Mouse (Mus musculus): ENCODE data around the gene Cnn2. TPM values are rescaled to one million over a fixed set of nuclear protein-coding genes. Genes with fewer than 3 reads are reported as not detected.
"Not testable (repeated sequence)": the region's sequence is repeated elsewhere in the genome, so short reads cannot be mapped to it uniquely, and the experiment has no call there.

The Cnn2 gene
- polyA plus RNA-seq, 2 experiments from 2014 or later: 904 to 969 TPM

- ATAC-seq: not testable (repeated sequence)
Measured at GRCm38 (mm10) chr10:80041409-80042060, 53.2 kb downstream of the Cnn2 start.

GRCm38 (mm10) chr10:80044087-80044486, 55.7 kb downstream of the Cnn2 start:
- no peak for ATAC-seq

GRCm38 (mm10) chr10:80045364-80045763, 57.0 kb downstream of the Cnn2 start:
- not testable (repeated sequence) for ATAC-seq

Other genes with a start within 250 kb of the Cnn2 start
- gene Polrmt, start 242.0 kb upstream of the Cnn2 start, polyA plus RNA-seq (2017; shearing (Covaris generic)): 10 to 100 TPM; 18.0 to 23.4 TPM
- not detected for gene Fgf22, start 233.5 kb upstream of the Cnn2 start, polyA plus RNA-seq (2017; shearing (Covaris generic))
- gene Rnf126, start 221.6 kb upstream of the Cnn2 start, polyA plus RNA-seq (2017; shearing (Covaris generic)): 1 to 10 TPM; 3.4 to 3.5 TPM
- gene Fstl3, start 211.3 kb upstream of the Cnn2 start, polyA plus RNA-seq (2017; shearing (Covaris generic)): under 1 TPM in 1 of 2 experiments, not detected in 1; 0.53 TPM
- not detected for gene Prss57, start 197.6 kb upstream of the Cnn2 start, polyA plus RNA-seq (2017; shearing (Covaris generic))
- gene Palm, start 195.0 kb upstream of the Cnn2 start, polyA plus RNA-seq (2017; shearing (Covaris generic)): under 1 TPM in 1 of 2 experiments, not detected in 1; 0.23 TPM
- gene Misp, start 167.6 kb upstream of the Cnn2 start, polyA plus RNA-seq (2017; shearing (Covaris generic)): under 1 TPM in 1 of 2 experiments, not detected in 1; 0.27 TPM
- gene Ptbp1, start 134.2 kb upstream of the Cnn2 start, polyA plus RNA-seq (2017; shearing (Covaris generic)): 100 to 1,000 TPM; 103 to 274 TPM
- gene Prtn3, start 114.1 kb upstream of the Cnn2 start, polyA plus RNA-seq (2017; shearing (Covaris generic)): not detected
- gene Plppr3, start 114.0 kb upstream of the Cnn2 start, polyA plus RNA-seq (2017; shearing (Covaris generic)): 1 to 10 TPM; 2.1 to 4.5 TPM
- not detected for gene Elane, start 102.3 kb upstream of the Cnn2 start, polyA plus RNA-seq (2017; shearing (Covaris generic))
- gene Cfd, start 97.7 kb upstream of the Cnn2 start, polyA plus RNA-seq (2017; shearing (Covaris generic)): not detected
- 1 to 10 TPM; 5.0 to 7.7 TPM for gene Med16, start 79.7 kb upstream of the Cnn2 start, polyA plus RNA-seq (2017; shearing (Covaris generic))
- gene Gm26602, start 77.7 kb upstream of the Cnn2 start, polyA plus RNA-seq (2017; shearing (Covaris generic)): not detected
- gene Kiss1r, start 71.6 kb upstream of the Cnn2 start, polyA plus RNA-seq (2017; shearing (Covaris generic)): under 1 TPM in 1 of 2 experiments, not detected in 1; 0.09 TPM
- 100 to 1,000 TPM in 1 of 2 experiments, 10 to 100 TPM in 1; 93.5 to 104 TPM for gene R3hdm4, start 67.4 kb upstream of the Cnn2 start, polyA plus RNA-seq (2017; shearing (Covaris generic))
- gene Arid3a, start 61.5 kb upstream of the Cnn2 start, polyA plus RNA-seq (2017; shearing (Covaris generic)): 1 to 10 TPM; 2.7 to 3.3 TPM
- 10 to 100 TPM; 65.1 to 77.5 TPM for gene Wdr18, start 28.4 kb upstream of the Cnn2 start, polyA plus RNA-seq (2017; shearing (Covaris generic))
- under 1 TPM in 1 of 2 experiments, not detected in 1; 0.58 TPM for gene Grin3b, start 17.9 kb upstream of the Cnn2 start, polyA plus RNA-seq (2017; shearing (Covaris generic))
- 1 to 10 TPM; 1.2 to 2.5 TPM for gene Tmem259, start 4.3 kb upstream of the Cnn2 start, polyA plus RNA-seq (2017; shearing (Covaris generic))
- gene Abca7, start 7.9 kb downstream of the Cnn2 start, polyA plus RNA-seq (2017; shearing (Covaris generic)): 10 to 100 TPM; 11.4 to 16.4 TPM
- 100 to 1,000 TPM; 233 to 369 TPM for gene Arhgap45, start 28.1 kb downstream of the Cnn2 start, polyA plus RNA-seq (2017; shearing (Covaris generic))
- gene Polr2e, start 51.2 kb downstream of the Cnn2 start, polyA plus RNA-seq (2017; shearing (Covaris generic)): 100 to 1,000 TPM; 194 to 220 TPM
- 100 to 1,000 TPM; 450 to 480 TPM for gene Gpx4, start 58.6 kb downstream of the Cnn2 start, polyA plus RNA-seq (2017; shearing (Covaris generic))
- 10 to 100 TPM; 28.4 to 54.8 TPM for gene Sbno2, start 117.0 kb downstream of the Cnn2 start, polyA plus RNA-seq (2017; shearing (Covaris generic))
- gene Stk11, start 127.2 kb downstream of the Cnn2 start, polyA plus RNA-seq (2017; shearing (Covaris generic)): 10 to 100 TPM; 19.2 to 30.7 TPM
- 100 to 1,000 TPM; 303 to 370 TPM for gene Atp5d, start 150.0 kb downstream of the Cnn2 start, polyA plus RNA-seq (2017; shearing (Covaris generic))
- gene Cbarp, start 152.3 kb downstream of the Cnn2 start, polyA plus RNA-seq (2017; shearing (Covaris generic)): 1 to 10 TPM; 1.3 to 1.4 TPM
- gene Midn, start 159.7 kb downstream of the Cnn2 start, polyA plus RNA-seq (2017; shearing (Covaris generic)): 1 to 10 TPM; 4.6 to 8.2 TPM
- 100 to 1,000 TPM; 124 to 272 TPM for gene Cirbp, start 177.4 kb downstream of the Cnn2 start, polyA plus RNA-seq (2017; shearing (Covaris generic))
- gene 1600002K03Rik, start 184.4 kb downstream of the Cnn2 start, polyA plus RNA-seq (2017; shearing (Covaris generic)): 10 to 100 TPM; 21.6 to 23.5 TPM
- gene Efna2, start 190.9 kb downstream of the Cnn2 start, polyA plus RNA-seq (2017; shearing (Covaris generic)): under 1 TPM in 1 of 2 experiments, not detected in 1; 0.28 TPM
- 10 to 100 TPM; 73.3 to 96.9 TPM for gene Mum1, start 237.8 kb downstream of the Cnn2 start, polyA plus RNA-seq (2017; shearing (Covaris generic))

Measured in CD4-positive, CD25-positive, alpha-beta regulatory T cell, adult 4 months (primary cell).